Mouse (Mus musculus) brown adipose tissue, adult 24 weeks (tissue): ENCODE results near the gene Maco1. TPM values are rescaled to one million over a fixed set of nuclear protein-coding genes. Genes with fewer than 3 reads are reported as not detected.

Experiments
- H3K27ac ChIP-seq: fragments of 200-500 bp; replicated peaks from 2 replicates; pipeline ENCODE4 v1.5.1; 2012; ENCODE audit warnings: low read depth, mild to moderate bottlenecking, low read length
- H3K4me1 ChIP-seq: fragments of 200-500 bp; 2 replicates; pipeline ENCODE4 v1.6.1; 2012; ENCODE audit warnings: low read length, mixed read lengths; ENCODE audit not compliant: control insufficient read depth, insufficient read depth, insufficient read length
- H3K4me3 ChIP-seq: fragments of 200-500 bp; 2 replicates; pipeline ENCODE4 v1.5.1; 2012; ENCODE audit warnings: low read depth, mild to moderate bottlenecking, low read length, moderate library complexity; ENCODE audit not compliant: insufficient read depth
- polyA plus RNA-seq: library from polyadenylated mRNA; stranded (reverse); fragments of >200 nt; gene quantifications from 2 replicates; pipeline ENCODE4 v1.2.4, GENCODE M21; 2012; ENCODE audit not compliant: missing spikeins, insufficient read depth, insufficient read length

The Maco1 gene
- polyA plus RNA-seq, 1 experiment = 22.4 TPM

- Histone ChIP-seq H3K27ac (0 out of 2 replicates have a peak overlapping the region, but pooled peaks have one; percentile 5), H3K4me3 (no peak overlapping the region), H3K4me1 (peaks cover 75% of the 10 kb centered on the region)
These were observed 90.8 kb downstream of the Maco1 start for GRCm38 (mm10) chr4:134762360-134762759.

- peak overlapping the region; percentile 83 for H3K27ac ChIP-seq
- peak overlapping the region; percentile 24 for H3K4me3 ChIP-seq
- peaks cover 70% of the 10 kb centered on the region for H3K4me1 ChIP-seq
These were observed 92.3 kb downstream of the Maco1 start for GRCm38 (mm10) chr4:134760793-134761201.

GRCm38 (mm10) chr4:134760281-134760680 is 92.9 kb downstream of the Maco1 start:
- peaks cover 68% of the 10 kb centered on the region for H3K4me1 ChIP-seq
- peak overlapping the region; percentile 83 for H3K27ac ChIP-seq
- H3K4me3 ChIP-seq = peak overlapping the region; percentile 24

GRCm38 (mm10) chr4:134759564-134759963 is 93.6 kb downstream of the Maco1 start:
- H3K4me3 ChIP-seq = no peak overlapping the region
- H3K27ac ChIP-seq = 0 out of 2 replicates have a peak overlapping the region, but pooled peaks have one; percentile 83
- H3K4me1 ChIP-seq = peaks cover 70% of the 10 kb centered on the region

GRCm38 (mm10) chr4:134758922-134759321 is 94.2 kb downstream of the Maco1 start:
- no peak overlapping the region for H3K4me3 ChIP-seq
- H3K27ac ChIP-seq = 0 out of 2 replicates have a peak overlapping the region, but pooled peaks have one; percentile 7
- peaks cover 69% of the 10 kb centered on the region for H3K4me1 ChIP-seq

- peak overlapping the region; percentile 37; the same call in 1 of the 2 replicates for H3K27ac ChIP-seq
- peaks cover 67% of the 10 kb centered on the region for H3K4me1 ChIP-seq
- H3K4me3 ChIP-seq = no peak overlapping the region
These were observed 94.8 kb downstream of the Maco1 start for GRCm38 (mm10) chr4:134758367-134758766.

- Histone ChIP-seq H3K4me3 (no peak overlapping the region), H3K4me1 (peaks cover 60% of the 10 kb centered on the region), H3K27ac (no peak overlapping the region)
These were observed 96.2 kb downstream of the Maco1 start for GRCm38 (mm10) chr4:134756953-134757352.

- peaks cover 42% of the 10 kb centered on the region for H3K4me1 ChIP-seq
These were observed 98.2 kb downstream of the Maco1 start for GRCm38 (mm10) chr4:134754941-134755340.

GRCm38 (mm10) chr4:134754371-134754770 is 98.8 kb downstream of the Maco1 start:
- Histone ChIP-seq H3K4me3 (no peak overlapping the region), H3K4me1 (peaks cover 36% of the 10 kb centered on the region), H3K27ac (peak overlapping the region; percentile 13; the same call in 1 of the 2 replicates)

More at GRCm38 (mm10) chr4:134754941-134755340, 98.2 kb downstream of the Maco1 start:
- 0 out of 2 replicates have a peak overlapping the region, but pooled peaks have one; percentile 13 for H3K27ac ChIP-seq
- no peak overlapping the region for H3K4me3 ChIP-seq

- Histone ChIP-seq H3K4me1 (peaks cover 30% of the 10 kb centered on the region), H3K4me3 (no peak overlapping the region), H3K27ac (peak overlapping the region; percentile 13; the same call in 1 of the 2 replicates)
These were observed 99.5 kb downstream of the Maco1 start for GRCm38 (mm10) chr4:134753516-134754261.

GRCm38 (mm10) chr4:134752911-134753426 is 100.2 kb downstream of the Maco1 start:
- Histone ChIP-seq H3K4me3 (no peak overlapping the region), H3K4me1 (peaks cover 23% of the 10 kb centered on the region), H3K27ac (no peak overlapping the region)

Other genes with a start within 250 kb of the Maco1 start
- gene Man1c1, start 149.1 kb downstream of the Maco1 start, polyA plus RNA-seq = 2.5 and 2.6 TPM in 2 replicates
- gene Ldlrap1, start 85.3 kb downstream of the Maco1 start, polyA plus RNA-seq = 6.8 and 11.8 TPM in 2 replicates
- not detected in 2 replicates for gene Rhd, start 11.2 kb upstream of the Maco1 start, polyA plus RNA-seq
- gene Tmem50a, start 61.7 kb upstream of the Maco1 start, polyA plus RNA-seq = 110 and 115 TPM in 2 replicates
- gene Rsrp1, start 70.2 kb upstream of the Maco1 start, polyA plus RNA-seq = 185 and 418 TPM in 2 replicates
- gene Syf2, start 77.6 kb upstream of the Maco1 start, polyA plus RNA-seq = 71.8 and 75.9 TPM in 2 replicates